Mouse (Mus musculus) gastrocnemius, postnatal 14 days (tissue): ENCODE measurements around the gene Paox. TPM values are rescaled to one million over a fixed set of nuclear protein-coding genes. Genes with fewer than 3 reads are reported as not detected.

Experiments used
- DNase-seq: peaks from one replicate; pipeline ENCODE4 v3.0.0; 2021; ENCODE audit warnings: mixed read lengths
- intact Hi-C: fragments of 180-260 bp; cut with DNase I; formaldehyde crosslinking; loops from one replicate; pipeline ENCODE4 v1.15.1; 2025; ENCODE audit warnings: low total_unique reads
- long read RNA-seq, 2 experiments: library from polyadenylated mRNA; stranded (forward); transcript quantifications; one replicate each; pipeline ENCODE4 v2.0.0; 2021
- total RNA-seq, 2 experiments: library from RNA; stranded (reverse); gene quantifications; 2 replicates each; pipeline ENCODE4 v1.2.3; 2021

Paox gene
- total RNA-seq: 1 to 10 TPM; 3.7 to 4.7 TPM
- long read RNA-seq, experiment 1, full-length matches to known transcripts: 7 of 7 reads
- long read RNA-seq, experiment 1, partial matches to known transcripts: 0 of 7 reads
- long read RNA-seq, experiment 1, other reads (novel, unspliced or antisense): 0 of 7 reads
- long read RNA-seq, experiment 2, full-length matches to known transcripts: 11 of 12 reads
- long read RNA-seq, experiment 2, partial matches to known transcripts: 1 of 12 reads
- long read RNA-seq, experiment 2, other reads (novel, unspliced or antisense): 0 of 12 reads

GRCm38 (mm10) chr7:140115583-140116328, at the start of gene Paox:
Gene Paox, plus strand, starts transcription at chr7:140115799.
- intact Hi-C loops: no loop called here
- DNase-seq: peak; percentile 41

GRCm38 (mm10) chr7:140067397-140067796, 48.2 kb upstream of the Paox start:
- intact Hi-C loops: no loop called here
- DNase-seq: no peak

DNA sequence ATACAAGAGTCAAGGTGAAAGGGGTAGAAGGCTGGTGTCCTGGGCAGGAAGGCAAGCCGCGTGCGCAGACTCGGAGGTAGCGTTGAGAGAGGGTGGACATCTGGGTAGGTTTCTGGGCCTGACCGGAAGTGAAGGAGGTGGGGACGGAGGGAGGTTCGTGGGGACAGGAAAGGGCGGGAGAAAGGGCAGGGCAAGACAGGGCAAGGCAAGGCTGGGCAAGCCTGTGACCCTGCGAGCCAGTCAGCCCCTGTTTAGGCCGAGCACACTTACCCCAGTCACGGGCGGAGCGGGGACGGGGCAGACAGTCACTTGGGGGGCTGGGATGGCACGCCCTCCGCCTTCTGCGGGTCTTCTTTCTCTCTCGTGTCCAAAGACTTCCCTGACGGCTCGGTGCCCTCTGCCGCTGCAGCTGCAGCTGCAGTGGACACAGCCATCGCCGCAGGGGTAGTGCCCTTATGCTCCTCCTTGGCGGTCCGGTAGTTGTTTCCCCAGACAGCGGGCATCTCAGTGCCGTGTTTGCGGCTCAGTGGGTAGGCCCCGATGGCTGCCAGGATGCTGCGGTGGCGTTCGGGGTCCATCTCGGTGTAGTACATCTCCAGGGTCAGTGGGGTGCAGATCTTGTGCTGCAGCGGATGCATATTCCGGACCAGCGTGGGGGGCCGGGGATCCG, 45.4 kb upstream of the Paox start:
- DNase-seq: no peak
- intact Hi-C loops: no loop called here

GRCm38 (mm10) chr7:140077698-140078097, 37.9 kb upstream of the Paox start:
- intact Hi-C loops: loop anchor here (2.0 kb wide), 1 partner anchor 67 kb away; no protein-coding TSS in a partner anchor
- DNase-seq: no peak

DNA sequence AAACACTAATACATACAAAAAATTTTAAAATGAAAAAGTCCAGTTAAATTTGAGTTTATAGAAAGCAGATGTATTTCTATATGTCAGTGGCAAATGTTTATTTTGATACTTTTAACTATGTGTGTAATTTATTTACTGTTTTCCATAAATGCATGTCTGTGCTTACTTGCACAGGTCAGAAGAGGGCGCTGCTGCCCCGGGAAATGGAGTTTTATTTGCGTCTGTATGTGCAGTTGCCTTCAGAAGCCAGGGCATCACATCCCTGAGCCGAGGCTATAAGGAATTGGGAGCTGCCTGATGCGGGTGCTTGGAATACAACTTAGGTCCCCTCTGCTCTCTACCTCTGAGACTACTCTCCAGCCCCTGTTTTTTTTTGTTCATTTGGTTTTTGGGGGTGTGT, 36.9 kb upstream of the Paox start:
- intact Hi-C loops: no loop called here
- peak; percentile 53 for DNase-seq

GRCm38 (mm10) chr7:140080503-140081156, 35.0 kb upstream of the Paox start:
- DNase-seq: peak; percentile 40
- intact Hi-C loops: no loop called here

GRCm38 (mm10) chr7:140081408-140082241, 34.0 kb upstream of the Paox start:
- DNase-seq: no peak
- intact Hi-C loops: no loop called here

- no peak for DNase-seq
Observed at GRCm38 (mm10) chr7:140082242-140082678, 33.3 kb upstream of the Paox start, which contains the start of gene Caly. Gene Caly, minus strand, starts transcription at chr7:140082548.

DNA sequence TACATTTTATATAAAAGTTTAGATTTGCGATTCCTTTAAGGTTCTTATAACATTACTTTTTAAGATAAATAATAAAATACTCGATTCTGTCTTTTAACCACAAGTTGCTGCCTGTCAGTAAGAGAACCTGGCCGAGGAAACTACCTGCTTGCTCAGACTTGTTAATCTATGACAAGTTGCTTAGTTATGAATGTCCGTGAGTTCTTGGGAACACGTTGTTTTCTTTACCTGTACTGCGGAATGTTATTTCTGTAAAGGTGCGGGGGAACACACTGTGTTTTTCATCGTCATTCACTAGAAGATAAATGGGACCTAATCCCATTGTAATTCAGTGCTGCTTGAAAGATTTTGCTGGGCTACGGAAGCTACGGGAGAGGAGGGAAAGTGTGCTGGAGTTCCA, 25.0 kb upstream of the Paox start:
- intact Hi-C loops: no loop called here
- DNase-seq: no peak

More at GRCm38 (mm10) chr7:140082242-140082678, 33.3 kb upstream of the Paox start, which contains the start of gene Caly:
- intact Hi-C loops: no loop called here

DNA sequence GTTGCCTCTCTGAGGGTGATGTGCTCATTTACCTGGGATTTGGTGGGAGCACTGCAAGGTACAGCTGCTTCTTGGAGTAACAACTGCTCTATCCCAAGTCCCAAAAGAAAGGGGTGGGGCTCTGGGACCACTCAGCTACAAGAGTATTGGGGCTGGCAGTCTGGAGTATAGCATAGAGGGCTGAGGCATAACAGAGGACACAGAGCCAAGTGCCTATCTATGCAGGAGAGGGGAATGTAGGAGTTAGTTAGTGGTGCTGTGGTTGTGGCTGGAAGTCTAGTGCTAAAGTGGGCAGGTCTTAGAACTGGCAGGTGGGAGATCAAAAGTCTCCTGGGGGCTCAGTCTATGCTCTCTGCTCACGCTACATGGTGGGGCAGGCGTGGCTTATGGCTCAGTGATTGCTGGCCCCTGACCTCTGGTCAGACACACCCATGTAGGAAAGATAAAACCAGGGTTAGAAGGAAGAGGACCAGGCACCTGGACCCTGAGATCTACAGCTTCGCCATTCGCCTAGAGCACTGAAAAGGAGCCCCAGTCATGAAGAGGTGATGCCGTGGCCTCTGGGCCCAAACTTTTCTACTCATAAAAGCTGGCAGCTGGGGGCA, 22.6 kb upstream of the Paox start, which contains the start of gene Prap1:
Prap1 (plus strand) TSS at position 472 of the 605 bp plus-strand sequence.
- no peak for DNase-seq
- intact Hi-C loops: no loop called here

DNA sequence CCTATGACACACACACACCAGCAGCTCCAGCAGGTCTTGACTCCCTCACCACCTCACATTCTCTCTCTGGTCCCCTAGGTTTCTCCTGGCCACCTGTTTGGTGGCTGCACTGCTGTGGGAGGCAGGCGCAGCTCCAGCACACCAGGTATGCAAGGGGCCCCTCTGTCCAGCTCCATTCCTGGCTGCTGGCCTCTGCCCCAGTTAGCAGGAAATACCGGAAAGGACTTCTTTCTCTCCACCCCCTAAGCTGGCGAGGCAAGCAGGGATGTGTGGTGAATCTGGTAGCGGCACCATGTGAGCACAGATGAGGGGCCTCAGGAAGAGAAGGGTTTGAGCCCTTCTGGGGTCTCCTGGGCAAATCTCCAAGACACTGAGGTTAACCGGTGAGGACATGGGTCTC, 20.6 kb upstream of the Paox start:
- intact Hi-C loops: no loop called here
- no peak for DNase-seq

GRCm38 (mm10) chr7:140095556-140095955, 20.0 kb upstream of the Paox start:
- intact Hi-C loops: no loop called here
- no peak for DNase-seq

GRCm38 (mm10) chr7:140096055-140096454, 19.5 kb upstream of the Paox start:
- intact Hi-C loops: no loop called here
- no peak for DNase-seq

DNA sequence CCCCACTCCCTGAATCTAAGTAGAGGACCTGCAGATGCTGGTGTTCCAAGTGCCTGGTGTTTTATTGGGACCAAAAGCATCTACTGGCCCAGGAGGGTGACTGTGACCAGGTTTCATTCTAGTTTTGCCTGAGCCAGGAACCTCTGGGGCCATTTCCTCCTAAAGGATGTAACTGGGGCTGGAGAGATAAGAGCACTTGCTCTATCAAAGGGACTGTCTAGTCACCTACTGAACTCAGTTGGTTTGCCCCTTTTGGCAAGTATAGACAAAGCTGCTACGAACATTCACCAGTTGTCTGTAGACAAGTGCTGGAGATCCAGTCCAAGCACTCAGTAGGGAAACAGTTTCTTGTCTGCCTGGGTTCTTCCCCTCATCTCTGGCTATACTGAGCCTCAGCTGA, 17.1 kb upstream of the Paox start:
- intact Hi-C loops: no loop called here
- no peak for DNase-seq

- DNase-seq: no peak
- intact Hi-C loops: no loop called here
Observed at GRCm38 (mm10) chr7:140101498-140101897, 14.1 kb upstream of the Paox start.

DNA sequence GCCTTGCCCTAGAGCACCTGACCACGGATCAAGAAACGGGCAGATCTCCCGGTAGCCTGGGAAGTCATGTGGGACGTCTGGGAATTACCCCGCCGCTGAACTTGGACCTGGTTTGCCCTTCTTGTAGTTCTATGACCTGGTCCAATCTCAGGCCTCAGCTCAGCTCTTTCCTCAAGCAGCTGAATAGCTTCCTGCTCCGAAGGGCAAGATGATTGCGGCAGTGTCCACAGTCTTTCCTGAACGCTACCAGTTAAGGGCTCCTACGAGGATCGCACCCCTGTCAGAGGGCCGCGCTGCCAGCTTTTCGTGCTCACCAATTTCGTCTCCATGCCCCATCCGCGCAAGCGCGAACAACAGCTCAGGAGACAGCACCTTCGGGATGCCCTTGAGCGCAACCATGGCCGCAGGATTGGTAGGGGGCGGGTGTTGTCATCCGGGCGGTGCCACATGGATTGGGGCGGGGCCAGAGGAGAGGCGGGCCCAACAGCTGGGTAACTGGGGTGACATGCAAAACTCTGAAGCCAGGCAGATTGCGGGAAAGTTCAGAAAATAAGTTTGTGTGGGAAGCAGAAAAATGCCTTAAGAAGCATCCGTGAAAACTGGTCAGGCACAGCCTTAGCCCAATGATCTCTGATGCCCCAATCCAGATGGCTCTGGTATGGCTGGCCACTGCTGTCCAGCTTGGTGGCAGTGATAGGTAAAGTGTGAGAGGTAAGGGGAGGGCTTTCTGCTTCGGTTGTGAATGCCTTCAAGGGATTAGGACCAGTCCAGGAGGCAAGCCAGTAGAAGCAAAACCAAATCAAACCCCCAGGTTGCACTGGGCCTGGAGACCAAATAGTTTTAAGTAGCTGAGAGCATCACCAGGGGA, 13.4 kb upstream of the Paox start, which contains the start of gene Fuom:
Fuom (minus strand) TSS at position 449 of the 868 bp plus-strand sequence.
- intact Hi-C loops: no loop called here
- DNase-seq: peak; percentile 89

DNA sequence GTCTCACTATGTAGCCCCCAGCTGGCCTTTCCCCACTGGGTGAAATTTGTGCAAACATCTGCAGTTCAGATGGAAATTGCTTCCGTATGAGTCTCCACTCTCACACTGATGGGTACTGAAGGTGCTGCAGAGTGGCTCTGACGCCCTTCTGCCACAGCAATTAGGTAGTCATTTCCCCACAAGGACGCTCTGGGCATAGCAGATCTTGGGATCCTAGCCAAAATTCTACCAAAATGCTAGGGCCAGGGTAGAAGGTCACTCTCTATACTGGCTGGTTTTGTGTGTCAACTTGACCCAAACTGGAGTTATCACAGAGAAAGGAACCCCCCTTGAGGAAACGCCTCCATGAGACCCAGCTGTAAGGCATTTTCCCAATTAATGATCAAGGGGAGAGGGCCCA, 11.6 kb upstream of the Paox start:
- intact Hi-C loops: no loop called here

More for the DNA sequence above, 11.6 kb upstream of the Paox start:
- no peak for DNase-seq
